Mouse (Mus musculus): ENCODE results near the gene Rmnd5b.
A peak's percentile ranks its signal among the peaks of the same experiment; 100 is the strongest.
"Not testable (repeated sequence)": the region's sequence is repeated elsewhere in the genome, so short reads cannot be mapped to it uniquely, and the experiment has no call there.

Rmnd5b gene

GRCm38 (mm10) chr11:51620084-51620483 is 15.6 kb downstream of the Rmnd5b start:
- DNase-seq (ENCODE audit: low spot score) = no peak

DNA sequence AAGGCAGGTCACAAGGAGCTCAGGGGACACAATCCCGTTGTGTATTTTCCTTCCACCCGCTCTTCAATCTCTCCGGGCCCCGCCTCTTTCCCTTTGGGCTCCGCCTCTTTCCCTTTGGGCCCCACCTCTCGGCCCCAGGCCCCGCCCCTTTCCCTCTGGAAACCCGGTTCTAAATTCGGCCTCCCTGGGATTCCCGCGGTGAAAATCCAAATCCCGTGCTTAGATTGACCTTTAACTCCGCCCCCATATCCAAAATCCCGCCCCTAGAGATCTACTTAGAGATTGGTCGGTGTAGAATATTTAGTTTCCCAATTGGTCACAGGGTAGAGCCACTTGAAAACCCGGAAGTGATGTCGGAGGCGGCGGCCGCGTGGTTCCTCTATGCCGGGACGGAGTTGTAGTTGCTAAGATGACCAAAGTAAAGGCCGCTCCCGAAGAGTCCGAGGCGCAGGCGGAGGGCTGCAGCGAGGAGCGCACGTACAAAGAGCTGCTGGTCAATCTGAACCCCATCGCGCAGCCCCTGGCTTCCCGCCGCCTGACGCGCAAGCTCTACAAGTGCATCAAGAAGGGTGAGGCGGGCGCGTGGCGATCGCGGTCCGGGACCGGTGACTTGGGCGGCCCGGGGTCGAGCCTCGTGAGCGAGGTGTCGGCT is 16.2 kb downstream of the Rmnd5b start, which contains the start of gene Nhp2:
Gene Nhp2, plus strand, starts transcription at position 327 of the 652 bp plus-strand sequence.
- peak; percentile 94 for DNase-seq (ENCODE audit: low spot score)

GRCm38 (mm10) chr11:51618894-51619408 is 16.7 kb downstream of the Rmnd5b start:
- no peak for DNase-seq (ENCODE audit: low spot score)

DNA sequence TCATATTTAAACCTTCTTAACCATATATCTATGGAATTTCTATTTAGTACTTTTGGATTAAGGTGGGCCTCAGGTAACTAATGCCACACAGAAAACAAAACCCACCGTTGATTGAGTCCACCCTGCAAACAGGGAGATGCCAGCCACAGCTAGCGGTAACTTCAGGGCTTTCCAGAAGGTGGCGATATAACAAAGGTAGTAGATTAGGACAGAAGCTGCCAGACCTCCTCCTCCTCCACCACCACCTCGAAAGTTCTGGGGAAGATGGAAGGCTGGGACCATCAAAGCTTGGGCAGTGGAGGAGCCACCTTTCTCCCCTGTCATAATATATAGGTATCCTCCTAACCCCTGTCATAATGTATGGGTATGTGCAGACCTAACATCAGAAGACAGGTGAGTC is 18.0 kb downstream of the Rmnd5b start:
- DNase-seq (ENCODE audit: low spot score) = no peak

- not testable (repeated sequence) for DNase-seq (ENCODE audit: low spot score)
Measured at GRCm38 (mm10) chr11:51616113-51616512, 19.6 kb downstream of the Rmnd5b start.

- DNase-seq (ENCODE audit: low spot score) = no peak
Measured at GRCm38 (mm10) chr11:51615601-51616000, 20.1 kb downstream of the Rmnd5b start.

DNA sequence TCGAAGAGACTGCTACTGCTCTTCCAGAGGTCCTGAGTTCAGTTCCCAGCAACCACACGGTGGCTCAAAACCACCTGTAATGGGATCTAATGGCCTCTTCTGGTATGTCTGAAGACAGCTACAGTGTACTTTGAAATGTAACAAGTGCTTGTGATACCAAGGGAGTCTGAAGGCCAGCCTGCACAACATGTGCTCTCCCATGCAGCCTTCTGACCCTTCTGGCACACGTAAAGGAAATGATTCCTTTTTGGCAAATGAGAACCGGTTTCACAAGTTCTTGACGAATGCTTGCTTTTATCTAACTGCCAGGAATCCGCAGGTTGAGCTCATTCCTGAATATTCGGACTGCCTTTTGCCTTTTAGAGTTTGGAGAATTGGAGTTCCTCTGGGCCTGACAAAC is 20.6 kb downstream of the Rmnd5b start:
- DNase-seq (ENCODE audit: low spot score) = no peak

DNA sequence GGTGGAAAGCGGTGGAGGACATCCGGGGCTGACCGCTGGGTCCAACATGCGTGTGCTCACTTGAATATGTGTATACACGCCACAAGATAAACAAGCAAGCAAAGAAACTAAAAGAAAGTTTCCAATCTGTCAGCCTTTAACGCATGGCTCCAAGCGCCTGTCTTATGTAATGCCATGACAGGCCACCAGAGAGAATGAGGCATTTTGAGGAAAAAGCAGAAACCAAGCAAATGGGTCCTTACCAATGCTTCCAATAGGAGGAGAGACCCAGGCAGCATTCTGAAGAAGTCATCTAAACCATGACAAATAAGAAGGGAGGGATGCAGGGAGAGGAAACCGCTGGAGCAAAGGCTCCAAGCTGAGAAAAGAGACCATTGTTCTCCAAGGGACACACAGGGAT is 21.4 kb downstream of the Rmnd5b start:
- DNase-seq (ENCODE audit: low spot score) = no peak

DNA sequence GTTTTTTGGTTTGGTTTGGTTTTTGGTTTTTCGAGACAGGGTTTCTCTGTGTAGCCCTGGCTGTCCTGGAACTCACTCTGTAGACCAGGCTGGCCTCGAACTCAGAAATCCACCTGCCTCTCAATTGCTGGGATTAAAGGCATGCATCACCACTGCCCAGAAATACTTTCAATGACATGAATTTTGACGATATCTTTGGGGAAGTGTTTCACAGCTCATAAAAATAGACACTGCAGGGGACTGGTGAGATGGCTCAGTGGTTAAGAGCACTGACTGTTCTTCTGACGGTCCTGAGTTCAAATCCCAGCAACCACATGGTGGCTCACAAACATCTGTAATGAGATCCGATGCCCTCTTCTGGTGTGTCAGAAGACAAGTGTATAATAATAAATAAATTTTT is 25.8 kb downstream of the Rmnd5b start:
- not testable (repeated sequence) for DNase-seq (ENCODE audit: low spot score)

DNA sequence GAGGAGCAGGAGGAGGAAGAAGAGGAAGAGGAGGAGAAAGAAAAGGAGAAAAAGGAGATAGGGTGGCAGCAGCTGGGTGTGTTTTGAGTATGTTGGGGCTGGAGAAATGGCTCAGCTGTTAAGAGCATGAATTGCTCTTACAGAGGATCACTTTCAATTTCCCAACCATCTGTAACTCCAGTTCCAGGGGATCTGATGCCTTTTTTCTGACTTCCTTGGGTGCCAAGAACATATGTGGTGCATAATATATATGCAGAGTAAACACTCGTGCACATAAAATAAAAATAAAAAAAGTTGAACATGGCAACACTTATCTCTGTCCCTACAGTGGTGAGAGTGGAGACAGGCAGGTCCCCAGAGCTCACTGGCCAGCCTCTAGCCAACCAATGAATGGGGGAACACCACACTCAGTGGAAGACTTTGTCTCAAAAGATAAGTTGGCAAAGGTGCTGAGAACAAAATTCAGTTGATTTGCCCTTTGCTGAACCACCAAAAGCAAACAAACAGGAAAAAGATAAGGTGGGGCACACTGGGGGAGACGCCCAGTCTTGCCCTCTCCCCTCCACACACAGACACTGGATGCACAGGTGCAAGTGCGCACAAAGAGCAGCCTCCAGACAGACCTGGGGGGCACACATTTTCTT is 26.3 kb downstream of the Rmnd5b start:
- no peak for DNase-seq (ENCODE audit: low spot score)

- DNase-seq (ENCODE audit: low spot score) = no peak
Measured at GRCm38 (mm10) chr11:51607096-51607738, 28.5 kb downstream of the Rmnd5b start.

GRCm38 (mm10) chr11:51606447-51607095 is 29.1 kb downstream of the Rmnd5b start, which contains the start of gene Hnrnpab:
Hnrnpab (minus strand) TSS chr11:51606847.
- DNase-seq (ENCODE audit: low spot score) = peak; percentile 98

- no peak for DNase-seq (ENCODE audit: low spot score)
Measured at GRCm38 (mm10) chr11:51605602-51606446, 29.9 kb downstream of the Rmnd5b start.

DNA sequence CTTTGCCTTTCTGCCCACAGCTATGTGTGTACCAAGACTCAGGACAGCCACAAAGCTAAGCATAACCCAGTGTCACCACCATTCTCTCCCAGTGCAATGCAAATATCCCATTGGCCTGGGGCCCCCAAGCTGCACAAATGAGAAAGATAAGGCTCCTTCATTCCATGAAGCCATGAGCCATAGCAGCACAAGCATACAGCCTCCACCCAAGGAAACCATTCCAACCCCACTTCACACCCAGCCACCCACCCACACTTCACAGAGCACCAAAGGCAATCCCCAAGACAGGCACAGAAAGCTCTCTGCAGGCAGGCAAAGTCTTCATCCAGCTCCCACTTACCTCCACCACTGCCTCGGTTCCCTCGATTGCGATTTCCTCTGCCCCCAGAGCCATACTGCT is 33.4 kb downstream of the Rmnd5b start:
- no peak for DNase-seq (ENCODE audit: low spot score)

DNA sequence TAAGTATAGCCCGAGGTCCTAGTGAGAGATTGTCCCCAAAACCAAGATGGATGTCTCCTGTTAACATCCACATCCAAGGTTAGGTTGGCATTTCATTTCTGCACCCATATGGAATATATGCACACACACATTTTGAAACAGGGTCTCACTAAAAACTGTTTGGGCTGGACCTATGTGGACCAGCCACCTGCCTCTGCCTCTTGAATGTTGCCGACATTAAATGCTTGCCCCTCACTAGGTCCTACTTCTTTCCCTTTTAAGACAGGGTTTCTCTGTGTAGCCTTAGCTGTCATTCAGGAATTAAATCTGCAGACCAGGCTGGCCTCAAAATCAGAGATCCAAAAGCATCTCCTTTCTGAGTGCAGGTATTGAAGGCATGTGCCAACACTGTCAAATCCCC is 38.1 kb downstream of the Rmnd5b start:
- DNase-seq (ENCODE audit: low spot score) = no peak

DNA sequence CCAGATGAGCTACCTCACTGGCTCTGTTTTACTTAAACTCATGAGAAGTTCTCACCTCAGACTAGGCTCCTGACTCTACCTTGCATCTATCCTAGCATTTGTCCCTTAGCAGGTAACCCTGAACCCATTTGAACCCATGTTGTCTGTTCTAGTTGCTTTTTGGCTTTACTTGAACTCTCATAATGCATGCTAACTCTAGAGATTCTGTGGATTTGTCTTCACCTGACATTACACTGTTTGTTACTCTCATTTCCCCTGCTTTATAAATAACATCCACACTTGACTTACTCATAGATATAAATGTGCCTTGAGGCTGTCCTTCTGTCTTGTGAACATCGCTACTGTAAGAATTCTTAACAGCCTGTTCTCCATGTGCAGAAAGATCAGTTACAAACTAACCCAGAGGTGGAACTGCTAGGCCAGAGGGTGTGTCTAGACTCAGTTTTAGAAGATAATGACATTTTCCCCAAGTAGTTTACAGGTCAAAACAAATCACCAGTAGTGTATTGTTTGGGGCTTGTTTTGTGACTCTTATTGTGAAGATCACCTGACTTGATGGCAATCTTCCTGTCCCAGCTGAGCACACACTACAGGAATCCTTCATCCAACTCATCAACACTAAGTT is 40.1 kb downstream of the Rmnd5b start:
- no peak for DNase-seq (ENCODE audit: low spot score)

DNA sequence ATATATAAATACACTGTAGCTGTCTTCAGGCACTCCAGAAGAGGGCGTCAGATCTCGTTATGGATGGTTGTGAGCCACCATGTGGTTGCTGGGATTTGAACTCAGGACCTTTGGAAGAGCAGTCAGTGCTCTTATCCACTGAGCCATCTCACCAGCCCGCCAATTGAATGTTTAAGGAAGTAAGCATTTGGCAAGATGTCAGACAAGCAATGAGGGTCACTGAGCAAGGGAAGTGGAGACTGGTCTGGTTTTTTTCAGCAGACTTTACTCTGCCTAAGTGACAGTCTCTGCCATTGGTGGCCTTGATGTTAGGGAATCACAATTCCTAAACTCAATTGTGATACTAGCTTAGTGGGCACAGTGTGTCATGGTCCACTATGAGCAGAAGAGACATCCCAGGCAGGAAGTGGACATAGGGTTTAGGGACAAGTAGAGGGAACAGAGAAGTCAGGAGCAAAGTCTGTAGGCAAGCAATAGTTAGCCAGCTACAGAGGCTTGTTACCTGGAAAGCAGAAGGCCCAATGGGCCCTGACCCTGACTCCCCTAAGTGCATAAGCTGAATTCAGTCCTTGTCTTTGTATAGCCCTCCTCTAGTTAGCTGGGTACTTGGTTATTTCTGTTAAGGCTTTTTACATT is 40.9 kb downstream of the Rmnd5b start:
- DNase-seq (ENCODE audit: low spot score) = no peak

GRCm38 (mm10) chr11:51593849-51594248 is 41.8 kb downstream of the Rmnd5b start:
- no peak for DNase-seq (ENCODE audit: low spot score)

DNA sequence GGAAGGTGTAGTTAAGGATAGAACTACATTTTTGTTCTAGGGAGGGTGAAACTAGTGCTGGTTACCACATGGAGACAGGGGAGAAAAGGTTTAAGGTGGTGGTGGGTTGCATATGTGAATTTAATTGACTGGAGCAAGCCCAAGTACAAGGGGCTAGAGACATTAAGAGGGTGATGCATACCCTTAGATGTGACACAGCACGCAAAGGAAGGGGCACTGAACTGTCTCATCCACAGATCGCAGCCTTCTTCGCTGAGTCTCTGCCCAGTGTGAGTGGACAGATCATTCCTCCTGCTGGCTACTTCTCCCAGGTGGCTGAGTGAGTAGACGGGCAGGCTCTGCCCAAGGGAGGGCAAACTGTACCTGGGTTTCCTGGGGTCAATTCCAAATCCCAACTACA is 42.3 kb downstream of the Rmnd5b start:
- no peak for DNase-seq (ENCODE audit: low spot score)

GRCm38 (mm10) chr11:51591915-51592314 is 43.8 kb downstream of the Rmnd5b start:
- no peak for DNase-seq (ENCODE audit: low spot score)

GRCm38 (mm10) chr11:51591168-51591567 is 44.5 kb downstream of the Rmnd5b start:
- DNase-seq (ENCODE audit: low spot score) = no peak

All from layer of hippocampus, adult 9-10 months (tissue).